Mouse (Mus musculus) MEL (cell line): ENCODE measurements at regions not wholly inside any gene's neighbourhood (a gene's known extent, or its start where the extent isn't known, plus 50 kb on each side); places are given as distances from the start of the nearest gene placed in this dataset.

Source experiments
- DNase-seq: peaks from one replicate; pipeline ENCODE4 v3.0.0; 2011; ENCODE audit warnings: low read depth, low spot score
- H3K27ac ChIP-seq: 2 replicates; pipeline ENCODE4 v1.5.1; 2012; ENCODE audit warnings: low read depth, mild to moderate bottlenecking, control low read depth, low read length, moderate library complexity; ENCODE audit not compliant: control insufficient read depth
- H3K27me3 ChIP-seq, 2 experiments: fragments of 150-350 bp in 1 of 2; sonication (generic) in 1 of 2; 2 replicates each; pipeline ENCODE4 v1.6.1; 2012; ENCODE audit warnings: low read length in 2 of 2, mild to moderate bottlenecking in 2 of 2, improper control_type of control experiment in 1 of 2, moderate library complexity in 1 of 2; ENCODE audit not compliant: insufficient read depth in 2 of 2, control insufficient read depth in 1 of 2
- H3K36me3 ChIP-seq, 2 experiments: 2 replicates each; pipeline ENCODE4 v1.6.1; 2012 to 2014; ENCODE audit warnings: low read length in 2 of 2, improper control_type of control experiment in 1 of 2, inconsistent platforms in 1 of 2, mild to moderate bottlenecking in 1 of 2; ENCODE audit not compliant: insufficient read depth in 2 of 2, control insufficient read depth in 1 of 2
- H3K4me1 ChIP-seq, 2 experiments: fragments of 150-350 bp in 1 of 2; sonication (generic) in 1 of 2; 2 replicates each; pipeline ENCODE4 v1.6.1; 2012; ENCODE audit warnings: low read length in 2 of 2, improper control_type of control experiment in 1 of 2, mild to moderate bottlenecking in 1 of 2; ENCODE audit not compliant: insufficient read depth in 2 of 2, control insufficient read depth in 1 of 2
- H3K4me3 ChIP-seq, 2 experiments: fragments of 150-350 bp in 1 of 2; sonication (generic) in 1 of 2; 2 replicates each; pipeline ENCODE4 v1.5.1; 2012; ENCODE audit warnings: low read depth in 2 of 2, low read length in 2 of 2, mild to moderate bottlenecking in 2 of 2, moderate library complexity in 2 of 2, control low read depth in 1 of 2, improper control_type of control experiment in 1 of 2; ENCODE audit not compliant: control insufficient read depth in 1 of 2, insufficient read depth in 1 of 2
- H3K79me2 ChIP-seq: 2 replicates; pipeline ENCODE4 v1.6.1; 2012; ENCODE audit warnings: mild to moderate bottlenecking, low read length, moderate library complexity; ENCODE audit not compliant: control insufficient read depth, poor library complexity, insufficient read depth
- H3K9ac ChIP-seq: 2 replicates; pipeline ENCODE4 v1.6.1; 2012; ENCODE audit warnings: low read depth, mild to moderate bottlenecking, control low read depth, low read length, moderate library complexity; ENCODE audit not compliant: control insufficient read depth, poor library complexity, severe bottlenecking
- H3K9me3 ChIP-seq: fragments of 150-350 bp; sonication (generic); replicated peaks from 2 replicates; pipeline ENCODE4 v1.6.1; 2012; ENCODE audit warnings: mild to moderate bottlenecking, low read length, improper control_type of control experiment, moderate library complexity; ENCODE audit not compliant: insufficient read depth
- BHLHE40 ChIP-seq: IDR thresholded peaks from 2 replicates; pipeline ENCODE4 v1.6.1; 2012; ENCODE audit warnings: low read depth, mild to moderate bottlenecking, inconsistent platforms, low read length, improper control_type of control experiment, borderline replicate concordance
- CHD1 ChIP-seq: IDR thresholded peaks from 2 replicates; pipeline ENCODE4 v1.6.1; 2012; ENCODE audit warnings: low read depth, mild to moderate bottlenecking, inconsistent platforms, low read length, improper control_type of control experiment
- CTCF ChIP-seq, 3 experiments: IDR thresholded peaks in 2 of 3; conservative IDR thresholded peaks in 1 of 3; 2 replicates each; pipeline ENCODE4 v1.5.1; 2011 to 2012; ENCODE audit warnings: low read length in 3 of 3, low read depth in 2 of 3, mild to moderate bottlenecking in 2 of 3, improper control_type of control experiment in 1 of 3, inconsistent platforms in 1 of 3, mixed read lengths in 1 of 3, moderate library complexity in 1 of 3; ENCODE audit not compliant: control insufficient read depth in 1 of 3, insufficient read depth in 1 of 3, poor library complexity in 1 of 3, severe bottlenecking in 1 of 3
- E2F4 ChIP-seq: IDR thresholded peaks from 2 replicates; pipeline ENCODE4 v1.6.1; 2011; ENCODE audit warnings: low read depth, low read length, improper control_type of control experiment, borderline replicate concordance
- ETS1 ChIP-seq: IDR thresholded peaks from 2 replicates; pipeline ENCODE4 v1.6.1; 2012; ENCODE audit warnings: low read depth, mild to moderate bottlenecking, inconsistent platforms, low read length, improper control_type of control experiment, moderate library complexity
- GATA1 ChIP-seq: IDR thresholded peaks from 2 replicates; pipeline ENCODE4 v1.6.1; 2011; ENCODE audit warnings: low read depth, low read length, improper control_type of control experiment
- HCFC1 ChIP-seq: IDR thresholded peaks from 2 replicates; pipeline ENCODE4 v1.6.1; 2012; ENCODE audit warnings: low read depth, mild to moderate bottlenecking, inconsistent platforms, low read length, improper control_type of control experiment, moderate library complexity
- KAT2A ChIP-seq: conservative IDR thresholded peaks from 2 replicates; pipeline ENCODE4 v1.6.1; 2012; ENCODE audit warnings: low read depth, low read length, improper control_type of control experiment, inconsistent platforms
- MAFK ChIP-seq: IDR thresholded peaks from 2 replicates; pipeline ENCODE4 v1.6.1; 2011; ENCODE audit warnings: low read depth, mild to moderate bottlenecking, low read length, improper control_type of control experiment, borderline replicate concordance
- MAX ChIP-seq: IDR thresholded peaks from 2 replicates; pipeline ENCODE4 v1.6.1; 2011; ENCODE audit warnings: low read length, improper control_type of control experiment
- MAZ ChIP-seq: IDR thresholded peaks from 2 replicates; pipeline ENCODE4 v1.6.1; 2012; ENCODE audit warnings: low read depth, mild to moderate bottlenecking, inconsistent platforms, low read length, improper control_type of control experiment
- MXI1 ChIP-seq: IDR thresholded peaks from 2 replicates; pipeline ENCODE4 v1.6.1; 2011; ENCODE audit warnings: mild to moderate bottlenecking, low read depth, low read length, improper control_type of control experiment
- MYC ChIP-seq: IDR thresholded peaks from 2 replicates; pipeline ENCODE4 v1.6.1; 2011; ENCODE audit warnings: low read depth, mild to moderate bottlenecking, low read length, improper control_type of control experiment, moderate library complexity
- POLR2A ChIP-seq, 2 experiments: IDR thresholded peaks; 2 replicates each; pipeline ENCODE4 v1.6.1; 2011 to 2012; ENCODE audit warnings: low read length in 2 of 2, mild to moderate bottlenecking in 2 of 2, control low read depth in 1 of 2, improper control_type of control experiment in 1 of 2, low read depth in 1 of 2, moderate library complexity in 1 of 2; ENCODE audit not compliant: control insufficient read depth in 1 of 2, insufficient read depth in 1 of 2, poor library complexity in 1 of 2
- POLR2AphosphoS2 ChIP-seq: IDR thresholded peaks from 2 replicates; pipeline ENCODE4 v1.6.1; 2011; ENCODE audit warnings: low read length, improper control_type of control experiment
- POLR2AphosphoS5 ChIP-seq: IDR thresholded peaks from 2 replicates; pipeline ENCODE4 v1.6.1; 2012; ENCODE audit warnings: low read depth, borderline replicate concordance, mild to moderate bottlenecking, inconsistent platforms, low read length, moderate library complexity, mixed read lengths
- RCOR1 ChIP-seq: IDR thresholded peaks from 2 replicates; pipeline ENCODE4 v1.6.1; 2012; ENCODE audit warnings: low read depth, mild to moderate bottlenecking, inconsistent platforms, low read length, improper control_type of control experiment
- SIN3A ChIP-seq: IDR thresholded peaks from 2 replicates; pipeline ENCODE4 v1.6.1; 2012; ENCODE audit warnings: low read length, improper control_type of control experiment, inconsistent platforms
- SMC3 ChIP-seq: IDR thresholded peaks from 2 replicates; pipeline ENCODE4 v1.6.1; 2011; ENCODE audit warnings: low read depth, low read length, improper control_type of control experiment
- UBTF ChIP-seq: IDR thresholded peaks from 2 replicates; pipeline ENCODE4 v1.6.1; 2012; ENCODE audit warnings: low read depth, mild to moderate bottlenecking, inconsistent platforms, low read length, improper control_type of control experiment, moderate library complexity, borderline replicate concordance; ENCODE audit not compliant: insufficient read depth
- USF1 ChIP-seq: IDR thresholded peaks from 2 replicates; pipeline ENCODE4 v1.6.1; 2014; ENCODE audit warnings: low read depth, mild to moderate bottlenecking, inconsistent platforms, low read length, improper control_type of control experiment, moderate library complexity
- USF2 ChIP-seq, 2 experiments: IDR thresholded peaks; 2 replicates each; pipeline ENCODE4 v1.6.1; 2011 to 2012; ENCODE audit warnings: improper control_type of control experiment in 2 of 2, low read length in 2 of 2, borderline replicate concordance in 1 of 2, inconsistent platforms in 1 of 2, low read depth in 1 of 2, mild to moderate bottlenecking in 1 of 2; ENCODE audit not compliant: insufficient read depth in 1 of 2
- ZC3H11A ChIP-seq: IDR thresholded peaks from 2 replicates; pipeline ENCODE4 v1.6.1; 2012; ENCODE audit warnings: low read depth, mild to moderate bottlenecking, inconsistent platforms, low read length, improper control_type of control experiment
- ZKSCAN1 ChIP-seq: IDR thresholded peaks from 2 replicates; pipeline ENCODE4 v1.6.1; 2012; ENCODE audit warnings: low read depth, mild to moderate bottlenecking, inconsistent platforms, low read length, improper control_type of control experiment, moderate library complexity

DNA sequence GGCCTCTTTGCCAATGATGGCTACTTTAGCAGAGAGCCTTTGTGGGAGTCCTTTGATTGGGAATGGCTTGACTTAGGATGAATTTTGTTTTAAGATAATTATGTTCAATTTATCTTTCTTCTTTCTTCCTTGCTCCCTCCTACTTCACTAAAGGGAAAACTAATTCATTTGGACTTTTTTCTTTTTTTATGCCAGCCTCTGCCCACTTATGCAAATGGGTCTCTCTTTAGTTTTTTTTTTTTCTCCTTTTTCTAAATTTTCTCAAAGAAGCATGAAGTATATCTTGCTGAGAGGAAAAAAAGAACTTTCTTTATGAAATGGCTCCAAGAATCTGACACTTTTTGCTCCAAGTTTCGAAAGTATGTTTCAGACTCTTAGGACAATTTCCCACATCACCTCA, 85.3 kb upstream of the Arhgap28 start:
- H3K79me2 ChIP-seq, result no peaks in the 10 kb centered on the region
- TF ChIP-seq POLR2A (IDR thresholded peaks at IDR 0.05; ENCODE audit: control insufficient read depth in 1 of 2, insufficient read depth in 1 of 2, low read depth in 1 of 2, low read length in 2 of 2, poor library complexity in 1 of 2) (no peak), POLR2AphosphoS2 (no peak), USF1 (no peak), ZKSCAN1 (no peak), CHD1 (no peak), SMC3 (no peak), RCOR1 (no peak), CTCF (IDR thresholded peaks at IDR 0.05 in 2 of 3, conservative IDR thresholded peaks at IDR 0.05 in 1 of 3; ENCODE audit: control insufficient read depth in 1 of 3, insufficient read depth in 1 of 3, low read depth in 2 of 3, low read length in 3 of 3, poor library complexity in 1 of 3, severe bottlenecking in 1 of 3) (no peak), UBTF (no peak), MAFK (no peak), KAT2A (no peak), GATA1 (no peak), POLR2AphosphoS5 (no peak), USF2 (IDR thresholded peaks at IDR 0.05; ENCODE audit: borderline replicate concordance in 1 of 2, insufficient read depth in 1 of 2, low read depth in 1 of 2, low read length in 2 of 2) (no peak), SIN3A (no peak), ZC3H11A (no peak), HCFC1 (no peak), BHLHE40 (no peak), ETS1 (no peak)
- TF ChIP-seq, all 39 proteins: peak for 0
- Histone ChIP-seq H3K4me1 (no peaks in the 10 kb centered on the region), H3K9me3 (no peaks in the 10 kb centered on the region), H3K27ac (no peak overlapping the region), H3K9ac (no peak overlapping the region), H3K36me3 (no peaks in the 10 kb centered on the region), H3K4me3 (no peak overlapping the region), H3K27me3 (no peaks in the 10 kb centered on the region)
- DNase-seq, result no peak

GRCm38 (mm10) chr17:68089830-68090229, 85.9 kb upstream of the Arhgap28 start:
- TF ChIP-seq KAT2A (no peak), MXI1 (no peak), ETS1 (no peak), E2F4 (no peak), GATA1 (no peak), MAX (no peak), MYC (no peak), MAZ (no peak), SIN3A (no peak), CTCF (IDR thresholded peaks at IDR 0.05 in 2 of 3, conservative IDR thresholded peaks at IDR 0.05 in 1 of 3; ENCODE audit: control insufficient read depth in 1 of 3, insufficient read depth in 1 of 3, low read depth in 2 of 3, low read length in 3 of 3, poor library complexity in 1 of 3, severe bottlenecking in 1 of 3) (no peak), BHLHE40 (no peak)
- Histone ChIP-seq H3K36me3 (no peaks in the 10 kb centered on the region), H3K27me3 (no peaks in the 10 kb centered on the region), H3K79me2 (no peaks in the 10 kb centered on the region), H3K9me3 (no peaks in the 10 kb centered on the region), H3K9ac (no peak overlapping the region), H3K27ac (no peak overlapping the region), H3K4me1 (no peaks in the 10 kb centered on the region), H3K4me3 (no peak overlapping the region)
- DNase-seq, result no peak
